Comparison of ENCODE assay signal across 8 mouse cellular contexts in genomic region chr6:72407119-72407518, GRCm38 (mm10). TPM values are rescaled to one million over a fixed set of nuclear protein-coding genes. Genes with fewer than 3 reads are reported as not detected.
A peak's percentile ranks its signal among the peaks of the same experiment; 100 is the strongest.
DNase-seq lines count a peak whose midpoint lies in the region; ATAC-seq lines count a peak whose summit lies in the region.

No protein-coding gene starts in this region.

- H3K27ac ChIP-seq in hindbrain, embryonic 11.5 days (ENCODE audit: low read depth, low read length): no peak overlapping the region
- H3K27ac ChIP-seq in hindbrain, embryonic 12.5 days: no peak overlapping the region
- no peak overlapping the region for H3K27ac ChIP-seq in kidney, embryonic 14.5 days (ENCODE audit: low read depth, low read length)

- no peak overlapping the region for H3K4me3 ChIP-seq in hindbrain, embryonic 11.5 days (ENCODE audit: low read depth, low read length)
- H3K4me3 ChIP-seq in hindbrain, embryonic 12.5 days: no peak overlapping the region
- no peak overlapping the region for H3K4me3 ChIP-seq in kidney, embryonic 14.5 days (ENCODE audit: low read length)

- H3K27me3 ChIP-seq in hindbrain, embryonic 11.5 days (ENCODE audit: control insufficient read depth, insufficient read depth, low read length): no peaks in the 10 kb centered on the region
- no peaks in the 10 kb centered on the region for H3K27me3 ChIP-seq in hindbrain, embryonic 12.5 days
- no peaks in the 10 kb centered on the region for H3K27me3 ChIP-seq in kidney, embryonic 14.5 days (ENCODE audit: control insufficient read depth, insufficient read depth, low read length)
- no peaks in the 10 kb centered on the region for H3K27me3 ChIP-seq in splenic B cell, adult 2 months (ENCODE audit: control insufficient read depth, insufficient read depth, low read length, poor library complexity, severe bottlenecking)

- 4% methylated on average over 5 of the region's 5 CpGs for WGBS in hindbrain, embryonic 11.5 days
- WGBS in hindbrain, embryonic 12.5 days: 4% methylated on average over 5 of the region's 5 CpGs
- WGBS in kidney, embryonic 14.5 days: 3% methylated on average over 5 of the region's 5 CpGs

- no peaks in the 10 kb centered on the region for H3K4me1 ChIP-seq in hindbrain, embryonic 11.5 days (replicated peaks; ENCODE audit: control insufficient read depth, insufficient read depth, low read length)
- no peaks in the 10 kb centered on the region for H3K4me1 ChIP-seq in hindbrain, embryonic 12.5 days
- H3K4me1 ChIP-seq in kidney, embryonic 14.5 days (ENCODE audit: control insufficient read depth, insufficient read depth, low read length): no peaks in the 10 kb centered on the region

- H3K9me3 ChIP-seq in hindbrain, embryonic 11.5 days (ENCODE audit: control insufficient read depth, low read length): no peaks in the 10 kb centered on the region
- H3K9me3 ChIP-seq in hindbrain, embryonic 12.5 days (replicated peaks): no peaks in the 10 kb centered on the region
- H3K9me3 ChIP-seq in kidney, embryonic 14.5 days (ENCODE audit: control insufficient read depth, low read length): no peaks in the 10 kb centered on the region

- no peak overlapping the region for H3K9ac ChIP-seq in hindbrain, embryonic 11.5 days (ENCODE audit: low read depth, low read length)
- H3K9ac ChIP-seq in hindbrain, embryonic 12.5 days: no peak overlapping the region
- no peak overlapping the region for H3K9ac ChIP-seq in kidney, embryonic 14.5 days (ENCODE audit: low read depth, low read length)

- no peak overlapping the region for H3K4me2 ChIP-seq in hindbrain, embryonic 11.5 days (replicated peaks; ENCODE audit: low read depth, low read length)
- H3K4me2 ChIP-seq in hindbrain, embryonic 12.5 days (replicated peaks): no peak overlapping the region
- no peak overlapping the region for H3K4me2 ChIP-seq in kidney, embryonic 14.5 days (replicated peaks; ENCODE audit: low read depth, low read length)

- peak; percentile 61 for ATAC-seq in hindbrain, embryonic 11.5 days (ENCODE audit: low FRiP score)
- no peak for ATAC-seq in hindbrain, embryonic 12.5 days (ENCODE audit: low FRiP score)
- peak; percentile 91 for ATAC-seq in granulocyte monocyte progenitor cell, adult 5-6 weeks (replicated peaks; ENCODE audit: poor library complexity, severe bottlenecking)
- ATAC-seq in kidney, embryonic 14.5 days (ENCODE audit: low FRiP score, low TSS enrichment): peak; percentile 74

- DNase-seq in hindbrain, embryonic 11.5 days (ENCODE audit: low spot score): peak; percentile 94
- DNase-seq in embryo, embryonic 11 days: peak; percentile 89
- peak; percentile 93 for DNase-seq in liver
- peak; percentile 95 for DNase-seq in naive thymus-derived CD4-positive, alpha-beta T cell, adult 2 months (ENCODE audit: low read depth)
- DNase-seq in splenic B cell, adult 2 months (ENCODE audit: low read depth, low spot score): peak; percentile 93

- H3K36me3 ChIP-seq in hindbrain, embryonic 11.5 days (ENCODE audit: control insufficient read depth, insufficient read depth, low read length): no peaks in the 10 kb centered on the region
- no peaks in the 10 kb centered on the region for H3K36me3 ChIP-seq in hindbrain, embryonic 12.5 days
- no peaks in the 10 kb centered on the region for H3K36me3 ChIP-seq in kidney, embryonic 14.5 days (ENCODE audit: control insufficient read depth, insufficient read depth, low read length)
- no peaks in the 10 kb centered on the region for H3K36me3 ChIP-seq in splenic B cell, adult 2 months (ENCODE audit: control insufficient read depth, insufficient read depth, low read length, poor library complexity, severe bottlenecking)

RNA-seq across cellular contexts. Expression of gene Ggcx, which starts 7.0 kb away (rescaled TPM):
- 12.9 and 13.1 TPM in 2 replicates for polyA plus RNA-seq in hindbrain, embryonic 11.5 days (2014; fragmentation: Nextera tagmentation; extraction: Ambion mirVana)
- 24.9 and 30.8 TPM in 2 replicates for polyA plus RNA-seq in hindbrain, embryonic 12.5 days (2016; fragmentation: Nextera tagmentation; extraction: Ambion mirVana)
- 7.9 and 8.8 TPM in 2 replicates for total RNA-seq in granulocyte monocyte progenitor cell, adult 5-6 weeks (2014; fragmentation: Nextera tagmentation)
- 9.6 and 19.7 TPM in 2 replicates for total RNA-seq in granulocyte monocyte progenitor cell, adult 5-6 weeks (2017)
- polyA plus RNA-seq in kidney, embryonic 14.5 days (2014; fragmentation: Nextera tagmentation; extraction: Ambion mirVana): 10.3 and 24.7 TPM in 2 replicates

RNA-seq across cellular contexts. Expression of gene Vamp8, which starts 16.6 kb away (rescaled TPM):
- polyA plus RNA-seq in hindbrain, embryonic 11.5 days (2014; fragmentation: Nextera tagmentation; extraction: Ambion mirVana): 35.2 and 37.9 TPM in 2 replicates
- 43.9 and 45.5 TPM in 2 replicates for polyA plus RNA-seq in hindbrain, embryonic 12.5 days (2016; fragmentation: Nextera tagmentation; extraction: Ambion mirVana)
- 239 and 250 TPM in 2 replicates for total RNA-seq in granulocyte monocyte progenitor cell, adult 5-6 weeks (2014; fragmentation: Nextera tagmentation)
- total RNA-seq in granulocyte monocyte progenitor cell, adult 5-6 weeks (2017): 347 and 437 TPM in 2 replicates
- polyA plus RNA-seq in kidney, embryonic 14.5 days (2014; fragmentation: Nextera tagmentation; extraction: Ambion mirVana): 114 and 143 TPM in 2 replicates

RNA-seq across cellular contexts. Expression of gene Vamp5, which starts 26.9 kb away (rescaled TPM):
- 13.4 and 13.7 TPM in 2 replicates for polyA plus RNA-seq in hindbrain, embryonic 11.5 days (2014; fragmentation: Nextera tagmentation; extraction: Ambion mirVana)
- polyA plus RNA-seq in hindbrain, embryonic 12.5 days (2016; fragmentation: Nextera tagmentation; extraction: Ambion mirVana): 10.0 and 11.0 TPM in 2 replicates
- total RNA-seq in granulocyte monocyte progenitor cell, adult 5-6 weeks (2014; fragmentation: Nextera tagmentation): 12.4 and 43.7 TPM in 2 replicates
- 8.6 and 16.5 TPM in 2 replicates for total RNA-seq in granulocyte monocyte progenitor cell, adult 5-6 weeks (2017)
- 32.1 and 38.4 TPM in 2 replicates for polyA plus RNA-seq in kidney, embryonic 14.5 days (2014; fragmentation: Nextera tagmentation; extraction: Ambion mirVana)

RNA-seq across cellular contexts. Expression of gene Mat2a, which starts 32.2 kb away (rescaled TPM):
- 409 and 478 TPM in 2 replicates for polyA plus RNA-seq in hindbrain, embryonic 11.5 days (2014; fragmentation: Nextera tagmentation; extraction: Ambion mirVana)
- 405 and 424 TPM in 2 replicates for polyA plus RNA-seq in hindbrain, embryonic 12.5 days (2016; fragmentation: Nextera tagmentation; extraction: Ambion mirVana)
- total RNA-seq in granulocyte monocyte progenitor cell, adult 5-6 weeks (2014; fragmentation: Nextera tagmentation): 387 and 444 TPM in 2 replicates
- 211 and 247 TPM in 2 replicates for total RNA-seq in granulocyte monocyte progenitor cell, adult 5-6 weeks (2017)
- 322 and 463 TPM in 2 replicates for polyA plus RNA-seq in kidney, embryonic 14.5 days (2014; fragmentation: Nextera tagmentation; extraction: Ambion mirVana)

RNA-seq across cellular contexts. Expression of gene Rnf181, which starts 40.4 kb away (rescaled TPM):
- polyA plus RNA-seq in hindbrain, embryonic 11.5 days (2014; fragmentation: Nextera tagmentation; extraction: Ambion mirVana): 106 and 111 TPM in 2 replicates
- 95.0 and 98.3 TPM in 2 replicates for polyA plus RNA-seq in hindbrain, embryonic 12.5 days (2016; fragmentation: Nextera tagmentation; extraction: Ambion mirVana)
- total RNA-seq in granulocyte monocyte progenitor cell, adult 5-6 weeks (2014; fragmentation: Nextera tagmentation): 81.5 and 83.1 TPM in 2 replicates
- total RNA-seq in granulocyte monocyte progenitor cell, adult 5-6 weeks (2017): 48.6 and 54.3 TPM in 2 replicates
- polyA plus RNA-seq in kidney, embryonic 14.5 days (2014; fragmentation: Nextera tagmentation; extraction: Ambion mirVana): 103 and 106 TPM in 2 replicates
